ENCODE assay signal across 7 mouse cellular contexts in the genomic region with DNA sequence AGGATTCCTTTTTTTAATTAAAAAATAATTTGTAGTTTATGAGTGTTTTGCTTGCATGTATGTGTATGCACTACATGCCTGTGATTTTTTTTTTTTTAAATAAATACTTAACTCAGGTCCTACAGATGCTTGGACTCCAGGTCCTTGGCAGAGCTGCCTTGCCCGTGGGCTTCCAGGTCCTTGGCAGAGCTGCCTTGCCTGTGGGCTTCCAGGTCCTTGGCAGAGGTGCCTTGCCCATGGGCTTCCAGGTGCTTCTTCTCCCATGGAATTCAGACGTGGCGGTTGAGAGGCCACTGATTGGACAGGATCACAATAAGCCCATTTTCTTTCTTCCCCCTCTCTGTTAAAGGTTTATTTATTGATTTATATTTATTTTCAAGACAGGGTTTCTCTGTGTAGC.
"Had no signal": no experiment of that assay in that cellular context is flagged by ENCODE, and none has a peak within 500 bp of the region (broad histone marks: within the 10 kb centered on the region; RNA-seq: fewer than 3 reads in every experiment).

No protein-coding gene starts in this region.

- H3K4me3 ChIP-seq: limb, embryonic 13.5 days; midbrain, embryonic 12.5 days had no signal

- H3K27me3 ChIP-seq: limb, embryonic 13.5 days; midbrain, embryonic 12.5 days had no signal

- H3K27ac ChIP-seq: limb, embryonic 13.5 days; liver, embryonic 14.5 days; midbrain, embryonic 12.5 days had no signal

- DNase-seq: kidney, postnatal 10 days; layer of hippocampus, postnatal 36 days; lung, adult 18-20 months; right cerebral cortex, postnatal 14 days had no signal
